Mouse (Mus musculus) adrenal gland, postnatal 14 days (tissue): ENCODE results near the gene Ctsw. TPM values are rescaled to one million over a fixed set of nuclear protein-coding genes. Genes with fewer than 3 reads are reported as not detected.

ENCODE experiments used
- DNase-seq: peaks from one replicate; pipeline ENCODE4 v3.0.0; 2021; ENCODE audit warnings: mixed read lengths
- total RNA-seq: library from RNA; stranded (reverse); gene quantifications from 2 replicates; pipeline ENCODE4 v1.2.3, GENCODE M21; 2021

The Ctsw gene
- total RNA-seq, 1 experiment from 2014 or later: 0.85 TPM

GRCm38 (mm10) chr19:5431911-5432464 lies 36.3 kb downstream of the Ctsw start:
- DNase-seq: peak; percentile 53

GRCm38 (mm10) chr19:5430408-5430807 lies 37.9 kb downstream of the Ctsw start:
- DNase-seq: peak; percentile 54

GRCm38 (mm10) chr19:5429806-5430205 lies 38.5 kb downstream of the Ctsw start:
- peak; percentile 91 for DNase-seq

GRCm38 (mm10) chr19:5429219-5429618 lies 39.1 kb downstream of the Ctsw start:
- no peak for DNase-seq

GRCm38 (mm10) chr19:5428083-5428482 lies 40.2 kb downstream of the Ctsw start:
- DNase-seq: peak; percentile 63

- no peak for DNase-seq
Measured at GRCm38 (mm10) chr19:5426640-5427290, 41.5 kb downstream of the Ctsw start.

- DNase-seq: no peak
Measured at GRCm38 (mm10) chr19:5425906-5426565, 42.3 kb downstream of the Ctsw start.

GRCm38 (mm10) chr19:5424782-5425741 lies 43.2 kb downstream of the Ctsw start, which contains the start of the genes Drap1 and AI837181:
TSS of gene Drap1 (minus strand) at chr19:5424979.
TSS of gene AI837181 (plus strand) at chr19:5425144.
- peak; percentile 98 for DNase-seq

GRCm38 (mm10) chr19:5424092-5424781 lies 44.1 kb downstream of the Ctsw start:
- peak; percentile 86 for DNase-seq

- DNase-seq: peak; percentile 21
Measured at GRCm38 (mm10) chr19:5423561-5423960, 44.7 kb downstream of the Ctsw start.

GRCm38 (mm10) chr19:5422895-5423443 lies 45.3 kb downstream of the Ctsw start:
- no peak for DNase-seq

- DNase-seq: peak; percentile 38
Measured at GRCm38 (mm10) chr19:5422267-5422666, 46.0 kb downstream of the Ctsw start.

- no peak for DNase-seq
Measured at GRCm38 (mm10) chr19:5421784-5422183, 46.5 kb downstream of the Ctsw start.

GRCm38 (mm10) chr19:5420579-5420978 lies 47.7 kb downstream of the Ctsw start:
- no peak for DNase-seq

- DNase-seq: no peak
Measured at GRCm38 (mm10) chr19:5419630-5420029, 48.7 kb downstream of the Ctsw start.

GRCm38 (mm10) chr19:5418750-5419466 lies 49.4 kb downstream of the Ctsw start:
- no peak for DNase-seq
